Mouse (Mus musculus) liver, postnatal 0 days (tissue): ENCODE results near the gene Zfp414. TPM values are rescaled to one million over a fixed set of nuclear protein-coding genes. Genes with fewer than 3 reads are reported as not detected.
"Not testable (repeated sequence)": the region's sequence is repeated elsewhere in the genome, so short reads cannot be mapped to it uniquely, and the experiment has no call there.

Source experiments
- ATAC-seq: fragments of 200-750 bp; cut with Nextera tagmentation; 2 replicates; pipeline ENCODE4 v1.8.0; 2017; ENCODE audit warnings: mild to moderate bottlenecking, moderate library complexity
- DNase-seq: peaks from one replicate; pipeline ENCODE4 v3.0.0-alpha.2; 2016
- H3K27ac ChIP-seq: fragments of 300-500 bp; sonication (generic); 2 replicates; pipeline ENCODE4 v1.5.1; 2014; ENCODE audit warnings: antibody characterized with exemption, moderate library complexity, mild to moderate bottlenecking, low read depth
- H3K27me3 ChIP-seq: fragments of 300-500 bp; sonication (generic); 2 replicates; pipeline ENCODE4 v1.6.1; 2014; ENCODE audit warnings: low read length, control low read depth, mixed read lengths; ENCODE audit not compliant: insufficient read depth
- H3K36me3 ChIP-seq: fragments of 300-500 bp; sonication (generic); replicated peaks from 2 replicates; pipeline ENCODE4 v1.6.1; 2014; ENCODE audit warnings: mild to moderate bottlenecking, control low read depth, low read length, moderate library complexity, mixed read lengths; ENCODE audit not compliant: insufficient read depth
- H3K4me1 ChIP-seq: fragments of 300-500 bp; sonication (generic); 2 replicates; pipeline ENCODE4 v1.6.1; 2014; ENCODE audit warnings: antibody characterized with exemption, mild to moderate bottlenecking, control low read depth; ENCODE audit not compliant: insufficient read depth
- H3K4me2 ChIP-seq: fragments of 300-500 bp; sonication (generic); 2 replicates; pipeline ENCODE4 v1.6.1; 2014; ENCODE audit warnings: low read depth, mild to moderate bottlenecking, low read length, moderate library complexity, mixed read lengths
- H3K4me3 ChIP-seq: fragments of 300-500 bp; sonication (generic); 2 replicates; pipeline ENCODE4 v1.5.1; 2014; ENCODE audit warnings: low read depth, low read length
- H3K9ac ChIP-seq: fragments of 300-500 bp; sonication (generic); replicated peaks from 2 replicates; pipeline ENCODE4 v1.6.1; 2014; ENCODE audit warnings: mild to moderate bottlenecking, moderate library complexity
- H3K9me3 ChIP-seq: fragments of 300-500 bp; sonication (generic); 2 replicates; pipeline ENCODE4 v1.6.1; 2016; ENCODE audit warnings: mild to moderate bottlenecking, control low read depth, low read length, mixed read lengths
- CTCF ChIP-seq: sonication (generic); IDR thresholded peaks from 2 replicates; pipeline ENCODE4 v1.5.1; 2016; ENCODE audit warnings: antibody characterized with exemption, low read depth
- EP300 ChIP-seq: IDR thresholded peaks from 2 replicates; pipeline ENCODE4 v1.6.1; 2016; ENCODE audit warnings: antibody characterized with exemption, low read depth, mild to moderate bottlenecking
- WGBS: fragments of 180-500 bp; shearing (Covaris S2); extraction: QIAGEN DNeasy Blood & Tissue Kit; methylation state at CpG from one replicate; pipeline ENCODE4 v1.1.7; 2014; ENCODE audit not compliant: insufficient replicate concordance; 5-methylcytosine and 5-hydroxymethylcytosine counted together
- polyA plus RNA-seq: library from polyadenylated mRNA; unstranded; fragments of >200 nt; fragmentation: Nextera tagmentation; extraction: Ambion mirVana; gene quantifications from 2 replicates; pipeline ENCODE4 v1.2.1, GENCODE M21; 2015

Gene Zfp414
- polyA plus RNA-seq, 1 experiment from 2014 or later: 14.3 TPM

- Histone ChIP-seq H3K27ac (no peak overlapping the region), H3K4me1 (no peaks in the 10 kb centered on the region), H3K36me3 (no peaks in the 10 kb centered on the region), H3K9me3 (peaks cover 3% of the 10 kb centered on the region; the same call in 1 of the 2 replicates), H3K4me3 (no peak overlapping the region), H3K9ac (no peak overlapping the region), H3K4me2 (no peak overlapping the region), H3K27me3 (no peaks in the 10 kb centered on the region)
- TF ChIP-seq CTCF (no peak), EP300 (no peak)
- DNase-seq (no peak), ATAC-seq (no peak)
- WGBS: 83% methylated on average over 3 of the region's 3 CpGs
Measured at GRCm38 (mm10) chr17:33600831-33601230, 28.1 kb upstream of the Zfp414 start.

DNA sequence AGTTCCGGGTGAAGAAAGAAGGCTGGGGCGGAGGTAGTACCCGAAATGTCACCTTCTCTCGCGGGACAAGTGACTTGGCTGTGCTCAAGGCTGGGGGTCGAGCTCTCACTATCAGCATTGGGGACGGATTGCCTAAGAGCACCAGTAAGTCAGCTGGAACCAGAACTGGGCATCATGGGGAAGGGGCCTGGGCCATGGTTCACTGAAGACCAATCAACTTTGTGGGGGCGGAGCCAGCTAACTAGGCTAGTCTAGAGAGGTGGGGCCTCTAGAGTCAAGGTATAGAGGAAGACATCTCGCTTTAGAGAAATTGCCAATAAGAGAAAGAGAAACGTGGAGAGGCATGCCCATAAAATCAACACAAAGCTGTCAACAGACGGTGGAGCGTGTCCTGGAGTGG is 26.9 kb upstream of the Zfp414 start:
- no peak for DNase-seq
- TF ChIP-seq CTCF (no peak), EP300 (no peak)
- Histone ChIP-seq H3K9me3 (peaks cover 3% of the 10 kb centered on the region; the same call in 1 of the 2 replicates), H3K36me3 (no peaks in the 10 kb centered on the region), H3K4me1 (no peaks in the 10 kb centered on the region), H3K27me3 (no peaks in the 10 kb centered on the region), H3K27ac (no peak overlapping the region), H3K4me3 (no peak overlapping the region), H3K9ac (no peak overlapping the region), H3K4me2 (no peak overlapping the region)
- ATAC-seq: no peak
- WGBS: 73% methylated on average over 12 of the region's 12 CpGs

- Histone ChIP-seq H3K9me3 (no peaks in the 10 kb centered on the region), H3K9ac (no peak overlapping the region), H3K4me2 (no peak overlapping the region), H3K27ac (no peak overlapping the region), H3K27me3 (no peaks in the 10 kb centered on the region), H3K4me3 (no peak overlapping the region), H3K36me3 (no peaks in the 10 kb centered on the region), H3K4me1 (no peaks in the 10 kb centered on the region)
- WGBS: 60% methylated on average over 2 of the region's 2 CpGs
- TF ChIP-seq EP300 (no peak), CTCF (no peak)
- ATAC-seq (no peak), DNase-seq (no peak)
Measured at GRCm38 (mm10) chr17:33607273-33607672, 21.6 kb upstream of the Zfp414 start.

DNA sequence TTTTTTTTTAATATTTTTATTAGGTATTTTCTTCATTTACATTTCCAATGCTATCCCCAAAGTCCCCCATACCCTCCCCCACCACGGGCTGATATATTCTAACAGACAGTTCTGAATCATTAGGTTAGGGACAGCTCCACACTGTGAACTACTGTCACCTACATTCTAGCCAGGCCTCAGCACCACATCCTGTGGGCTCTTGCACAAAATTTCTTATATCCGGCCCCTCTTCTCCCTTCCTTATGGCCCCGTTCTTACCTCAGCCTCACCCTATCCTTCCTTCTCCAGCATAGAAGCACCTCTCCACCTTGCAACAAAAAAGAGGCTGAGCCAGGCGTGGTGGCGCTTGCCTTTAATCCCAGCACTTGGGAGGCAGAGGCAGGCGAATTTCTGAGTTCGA is 18.3 kb upstream of the Zfp414 start:
- DNase-seq (no peak), ATAC-seq (no peak)
- TF ChIP-seq EP300: no peak
- Histone ChIP-seq H3K27me3 (no peaks in the 10 kb centered on the region), H3K9ac (no peak overlapping the region), H3K4me3 (no peak overlapping the region), H3K4me1 (no peaks in the 10 kb centered on the region), H3K36me3 (no peaks in the 10 kb centered on the region), H3K4me2 (no peak overlapping the region), H3K9me3 (no peaks in the 10 kb centered on the region), H3K27ac (0 out of 2 replicates have a peak overlapping the region, but pooled peaks have one; percentile 22)
- 78% methylated on average over 7 of the region's 7 CpGs for WGBS

- not testable (repeated sequence) for H3K9me3 ChIP-seq, ATAC-seq, H3K4me1 ChIP-seq, DNase-seq, H3K4me3 ChIP-seq, H3K4me2 ChIP-seq, H3K9ac ChIP-seq, H3K36me3 ChIP-seq, H3K27me3 ChIP-seq, H3K27ac ChIP-seq
- WGBS: 80% methylated on average over 5 of the region's 5 CpGs
Measured at GRCm38 (mm10) chr17:33613726-33614125, 15.2 kb upstream of the Zfp414 start.

DNA sequence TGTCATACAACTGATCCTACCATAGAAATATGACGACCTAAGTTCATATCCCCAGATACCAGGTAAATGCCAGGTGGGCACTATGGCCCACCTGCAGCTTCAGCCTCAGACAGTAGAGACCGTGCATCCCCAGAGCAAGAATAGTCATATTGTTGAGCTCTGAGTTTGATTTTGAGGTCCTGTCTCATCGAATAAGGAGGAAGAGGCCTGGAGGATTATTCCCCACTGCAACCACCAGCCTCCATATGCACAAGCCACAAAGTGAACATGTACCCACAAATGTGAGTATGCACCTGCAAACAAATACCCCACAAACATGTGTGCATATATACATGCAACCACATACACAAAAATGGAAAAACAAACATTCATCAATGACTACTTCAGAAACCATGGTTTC is 1.6 kb upstream of the Zfp414 start:
- no peak overlapping the region for H3K27ac ChIP-seq
- TF ChIP-seq CTCF: no peak
- no peak for TF ChIP-seq EP300
- DNase-seq: no peak
- H3K4me3 ChIP-seq: no peak overlapping the region
- no peaks in the 10 kb centered on the region for H3K9me3 ChIP-seq
- no peak overlapping the region for H3K4me2 ChIP-seq
- H3K27me3 ChIP-seq: no peaks in the 10 kb centered on the region
- 84% methylated on average over 3 of the region's 3 CpGs for WGBS
- peaks cover 10% of the 10 kb centered on the region for H3K36me3 ChIP-seq
- H3K4me1 ChIP-seq: peaks cover 17% of the 10 kb centered on the region
- no peak for ATAC-seq
- H3K9ac ChIP-seq: no peak overlapping the region

DNA sequence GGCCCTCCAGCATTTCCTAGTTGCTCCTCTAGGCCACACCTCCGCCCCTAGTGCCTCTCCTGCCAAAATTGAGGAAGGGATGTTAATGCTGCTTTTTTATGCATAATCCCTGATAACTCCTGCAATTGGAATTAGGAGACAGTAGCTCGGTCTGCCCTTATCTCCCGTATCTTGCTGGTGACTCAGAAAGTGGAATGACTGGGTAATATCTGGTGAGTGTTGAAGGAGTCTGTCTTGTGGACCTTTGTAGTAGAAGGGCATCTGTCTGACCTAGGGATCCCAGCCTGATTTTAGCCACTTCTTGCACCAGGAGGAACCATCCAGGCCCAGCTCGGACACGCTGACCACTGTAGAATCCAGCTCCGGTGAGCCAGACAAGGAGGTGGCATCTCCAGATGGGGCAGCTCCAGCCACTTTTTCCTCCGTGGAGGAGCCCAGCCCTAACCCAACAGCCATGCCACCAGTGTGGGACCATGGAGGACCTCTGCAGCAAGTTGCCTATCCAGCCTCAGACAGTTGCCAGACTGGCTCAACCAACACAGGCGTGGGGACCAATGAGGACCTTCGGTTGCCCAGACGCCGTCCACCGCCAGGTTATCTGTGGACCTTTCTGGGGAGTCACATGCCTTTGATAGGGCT is 716 bp downstream of the Zfp414 start:
- H3K9me3 ChIP-seq: no peaks in the 10 kb centered on the region
- peak overlapping the region; percentile 97 for H3K27ac ChIP-seq
- H3K4me1 ChIP-seq: peaks cover 17% of the 10 kb centered on the region
- peak overlapping the region; percentile 74 for H3K9ac ChIP-seq
- TF ChIP-seq CTCF: no peak
- 49% methylated on average over 12 of the region's 12 CpGs for WGBS
- H3K27me3 ChIP-seq: no peaks in the 10 kb centered on the region
- H3K36me3 ChIP-seq: peaks cover 10% of the 10 kb centered on the region
- ATAC-seq: peak; percentile 44
- DNase-seq: peak; percentile 29
- H3K4me2 ChIP-seq: peak overlapping the region; percentile 90
- H3K4me3 ChIP-seq: peak overlapping the region; percentile 81
